Mouse (Mus musculus): ENCODE data around the gene Cct7.
A peak's percentile ranks its signal among the peaks of the same experiment; 100 is the strongest.
"Not testable (repeated sequence)": the region's sequence is repeated elsewhere in the genome, so short reads cannot be mapped to it uniquely, and the experiment has no call there.

Cct7 gene

GRCm38 (mm10) chr6:85450697-85451663, at the start of gene Cct7:
TSS of gene Cct7 (plus strand) at chr6:85451514.
- DNase-seq (ENCODE audit: low read depth in 1 of 2, low spot score in 2 of 2): peak; percentile 93

DNA sequence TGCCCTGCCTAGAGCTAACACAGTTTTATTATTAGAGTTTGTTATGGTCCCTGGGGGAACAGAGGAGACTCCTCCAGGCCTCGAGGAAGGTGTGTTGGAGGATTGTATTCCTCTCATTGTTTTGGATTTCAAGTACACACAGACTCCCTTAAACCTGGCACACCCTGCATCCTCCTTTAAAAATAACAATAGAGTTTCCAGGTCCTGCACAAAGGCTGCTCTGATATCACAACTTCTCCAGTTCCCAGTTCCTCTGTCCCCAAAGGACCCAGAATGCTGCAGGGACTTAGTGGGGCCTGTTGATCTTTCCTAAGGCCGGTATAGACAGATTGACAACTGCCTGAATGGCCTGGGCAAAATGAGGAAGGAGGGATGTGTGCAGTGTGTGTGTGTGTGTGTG, 48.7 kb upstream of the Cct7 start:
- DNase-seq (ENCODE audit: low read depth in 1 of 2, low spot score in 2 of 2): no peak

GRCm38 (mm10) chr6:85403039-85403438, 48.3 kb upstream of the Cct7 start:
- no peak for DNase-seq (ENCODE audit: low read depth in 1 of 2, low spot score in 2 of 2)

- no peak for DNase-seq (ENCODE audit: low read depth in 1 of 2, low spot score in 2 of 2)
Observed at GRCm38 (mm10) chr6:85409003-85409402, 42.3 kb upstream of the Cct7 start.

GRCm38 (mm10) chr6:85410771-85411273, 40.5 kb upstream of the Cct7 start:
- no peak for DNase-seq (ENCODE audit: low read depth in 1 of 2, low spot score in 2 of 2)

DNA sequence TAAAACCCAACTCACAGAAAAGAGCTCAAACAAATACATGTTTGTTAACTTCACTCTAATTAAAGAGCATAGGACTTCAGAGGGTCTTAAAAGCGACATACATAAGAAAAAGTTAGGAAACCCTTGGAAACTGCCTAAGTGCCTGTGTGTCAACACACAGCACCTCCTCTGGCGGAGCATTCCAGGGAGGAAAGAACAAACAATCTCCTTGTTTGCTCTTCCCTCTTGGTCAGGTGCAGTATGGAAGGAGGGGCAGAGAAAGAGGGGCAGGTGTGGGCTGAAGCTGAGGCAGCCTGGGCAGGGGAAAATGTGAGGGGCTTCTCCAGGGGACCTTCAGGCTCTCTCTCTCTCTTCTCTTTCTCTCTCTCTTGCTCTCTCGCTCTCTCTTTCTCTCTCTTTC, 35.5 kb upstream of the Cct7 start:
- DNase-seq (ENCODE audit: low read depth in 1 of 2, low spot score in 2 of 2): no peak

GRCm38 (mm10) chr6:85419150-85419549, 32.2 kb upstream of the Cct7 start:
- no peak for DNase-seq (ENCODE audit: low read depth in 1 of 2, low spot score in 2 of 2)

DNA sequence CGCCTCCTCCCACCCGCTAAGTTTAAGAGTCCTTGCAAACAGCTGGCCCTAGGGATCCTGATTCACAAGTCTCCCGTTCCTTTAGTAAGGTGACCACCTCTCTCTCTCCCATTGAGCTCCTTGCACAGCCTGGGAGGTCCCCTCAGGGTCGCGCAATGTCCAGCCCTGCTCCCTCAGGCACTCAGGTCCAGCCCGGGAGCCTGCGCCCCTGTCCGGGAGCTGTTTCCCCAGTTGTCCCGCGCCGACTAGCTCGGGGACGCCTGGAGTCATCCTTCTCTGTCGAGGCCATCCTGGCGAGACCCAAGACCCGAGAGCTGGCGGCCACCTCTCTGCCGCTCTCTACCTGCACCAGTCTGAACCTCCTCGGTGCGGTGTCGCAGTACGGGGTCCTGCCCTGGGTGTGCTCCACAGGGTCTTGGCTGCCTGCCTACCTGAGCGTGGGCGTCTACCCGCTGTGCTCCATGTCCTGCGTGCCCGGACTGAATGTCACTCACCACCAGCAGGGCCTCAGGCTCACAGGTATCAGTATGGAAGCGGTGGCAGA, 27.4 kb upstream of the Cct7 start, which contains the start of gene Noto:
Noto (plus strand) TSS at position 51 of the 544 bp plus-strand sequence.
- no peak for DNase-seq (ENCODE audit: low read depth in 1 of 2, low spot score in 2 of 2)

- no peak for DNase-seq (ENCODE audit: low read depth in 1 of 2, low spot score in 2 of 2)
Observed at GRCm38 (mm10) chr6:85431274-85431841, 20.0 kb upstream of the Cct7 start.

DNA sequence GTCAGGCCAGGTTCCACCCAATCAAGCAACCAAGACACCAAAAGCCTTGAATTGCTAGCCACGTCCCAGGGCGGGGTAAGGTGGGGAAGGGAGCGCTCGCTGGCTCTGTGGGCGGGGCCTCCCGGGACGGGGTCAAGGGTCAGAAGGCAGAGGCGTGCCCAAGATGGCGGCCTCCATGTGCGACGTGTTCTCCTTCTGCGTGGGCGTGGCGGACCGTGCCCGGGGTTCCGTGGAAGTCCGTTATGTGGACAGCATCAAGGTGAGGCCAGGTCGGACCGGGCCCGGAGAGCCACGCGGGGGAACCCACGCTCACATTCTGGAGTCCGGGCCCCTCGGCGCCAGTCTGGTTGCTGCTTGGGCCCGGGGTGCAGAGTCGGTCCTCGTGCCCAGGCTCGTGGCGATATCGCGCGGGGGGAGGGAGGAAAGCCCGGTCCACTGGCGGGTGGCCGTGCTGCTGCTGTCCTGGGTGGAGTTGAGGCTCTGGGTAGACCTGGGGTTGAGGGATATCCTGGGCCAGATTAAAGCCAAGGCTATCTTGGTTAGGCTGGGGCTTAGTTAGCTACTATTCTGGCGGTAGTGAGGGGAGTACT, 19.4 kb upstream of the Cct7 start, which contains the start of gene Smyd5:
Smyd5 (plus strand) TSS at position 148 of the 590 bp plus-strand sequence.
- peak; percentile 38 to 75 for DNase-seq (ENCODE audit: low read depth in 1 of 2, low spot score in 2 of 2)

DNA sequence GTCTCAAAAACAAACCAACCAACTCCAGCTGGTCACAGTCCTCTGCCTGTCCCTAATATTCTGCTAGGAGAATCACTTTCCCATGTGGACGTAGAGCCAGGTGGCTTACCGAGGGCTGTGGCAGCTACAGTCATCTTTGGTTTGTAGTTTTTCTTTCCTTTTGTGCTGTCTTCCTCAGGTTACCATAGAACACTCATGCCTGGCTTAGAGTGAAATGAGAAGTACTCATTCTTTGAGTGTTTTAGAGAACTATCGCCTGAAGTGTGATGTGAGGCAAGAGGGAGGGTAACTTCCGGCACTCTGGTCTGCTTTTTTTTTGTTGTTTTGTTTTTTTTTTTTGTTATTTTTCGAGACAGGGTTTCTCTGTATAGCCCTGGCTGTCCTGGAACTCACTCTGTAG, 17.4 kb upstream of the Cct7 start:
- no peak for DNase-seq (ENCODE audit: low read depth in 1 of 2, low spot score in 2 of 2)

DNA sequence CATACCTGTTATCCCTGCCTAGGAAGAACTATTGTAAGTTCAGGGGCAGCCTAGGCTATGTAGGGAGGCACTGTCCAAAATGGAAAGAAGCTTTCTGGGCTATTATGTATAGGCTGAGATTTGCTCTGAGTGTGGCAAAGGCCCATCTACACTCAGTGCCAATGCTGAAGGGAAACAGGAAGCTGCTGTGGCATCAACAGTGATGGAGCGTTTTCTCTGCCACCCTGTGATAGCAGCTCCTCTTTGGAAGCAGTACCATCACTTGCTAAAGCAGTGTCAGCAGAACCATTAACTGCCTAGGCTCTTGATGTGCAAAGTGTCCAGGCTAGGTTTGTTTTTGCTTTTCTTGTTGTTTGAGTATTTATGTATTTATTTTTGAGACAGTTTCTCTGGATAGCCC, 15.1 kb upstream of the Cct7 start:
- no peak for DNase-seq (ENCODE audit: low read depth in 1 of 2, low spot score in 2 of 2)

GRCm38 (mm10) chr6:85436631-85437030, 14.7 kb upstream of the Cct7 start:
- no peak for DNase-seq (ENCODE audit: low read depth in 1 of 2, low spot score in 2 of 2)

- DNase-seq (ENCODE audit: low read depth in 1 of 2, low spot score in 2 of 2): no peak
Observed at GRCm38 (mm10) chr6:85441142-85441541, 10.2 kb upstream of the Cct7 start.

DNA sequence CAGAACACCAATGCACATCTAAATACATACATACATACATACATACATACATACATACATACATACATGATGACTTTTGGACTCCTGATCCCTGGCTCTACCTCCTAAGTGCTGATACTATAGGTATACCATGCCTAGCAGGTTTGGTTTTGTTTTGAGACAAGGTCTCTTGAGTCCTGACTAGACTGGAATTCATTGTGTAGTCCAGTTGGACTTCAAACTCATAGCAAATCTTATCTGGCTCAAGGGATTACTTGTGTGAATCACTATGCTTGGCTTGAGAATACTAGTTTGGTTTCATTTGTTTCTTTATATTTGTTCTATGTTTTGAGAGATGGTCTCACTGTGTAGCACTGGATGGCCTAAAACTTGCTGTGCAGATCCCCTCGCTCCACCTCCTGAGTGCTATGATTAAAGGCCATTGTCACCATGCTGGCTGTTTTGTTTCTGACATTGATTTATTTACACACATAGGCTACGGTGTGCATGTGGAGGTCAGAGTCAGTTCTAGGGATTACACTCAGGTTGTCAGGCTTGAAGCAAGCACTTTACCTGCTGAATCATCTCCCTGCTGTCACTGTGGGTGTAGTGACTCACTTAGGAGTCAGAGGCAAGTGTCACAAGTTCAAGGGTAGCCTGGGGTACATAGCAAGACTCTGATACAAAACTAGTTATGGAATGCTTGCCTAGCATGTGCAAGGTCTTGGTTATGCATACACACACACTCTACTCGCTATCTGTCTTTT, 7.7 kb upstream of the Cct7 start:
- no peak for DNase-seq (ENCODE audit: low read depth in 1 of 2, low spot score in 2 of 2)

DNA sequence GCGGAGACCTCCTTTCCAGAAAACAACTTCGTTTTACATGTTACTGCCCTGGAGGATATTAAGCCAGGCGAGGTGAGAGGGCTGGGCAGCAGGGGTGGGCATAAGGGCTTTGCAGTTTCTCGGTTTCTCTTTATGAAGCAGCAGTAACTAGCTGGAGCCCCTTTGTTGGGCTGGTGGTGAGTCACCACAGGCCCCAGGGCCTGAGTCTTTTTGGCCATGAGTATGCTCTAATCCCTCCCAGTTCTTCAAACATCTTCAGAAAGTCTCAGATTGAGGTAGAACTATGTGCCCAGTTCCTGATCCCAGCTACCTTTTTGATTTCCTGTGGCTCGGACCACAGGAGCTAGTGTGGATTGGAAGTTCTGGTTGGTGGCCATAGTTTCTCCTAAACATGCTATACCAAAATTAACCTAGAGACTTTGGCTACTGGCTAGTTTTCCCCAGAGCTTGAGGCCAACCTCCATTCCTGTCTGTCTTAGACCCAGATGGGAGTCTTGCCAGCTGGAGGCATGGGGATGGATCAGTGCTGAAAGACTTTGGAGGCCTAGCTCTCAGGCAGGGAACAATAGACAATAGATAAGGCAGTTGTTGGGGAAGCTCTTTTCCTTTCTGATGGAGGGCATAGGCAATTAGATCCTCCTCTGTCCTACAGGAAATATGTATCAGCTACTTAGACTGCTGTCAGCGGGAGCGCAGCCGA, 6.9 kb upstream of the Cct7 start:
- DNase-seq (ENCODE audit: low read depth in 1 of 2, low spot score in 2 of 2): no peak

GRCm38 (mm10) chr6:85445286-85445685, 6.0 kb upstream of the Cct7 start:
- no peak for DNase-seq (ENCODE audit: low read depth in 1 of 2, low spot score in 2 of 2)

GRCm38 (mm10) chr6:85447351-85447750, 4.0 kb upstream of the Cct7 start:
- no peak for DNase-seq (ENCODE audit: low read depth in 1 of 2, low spot score in 2 of 2)

- DNase-seq (ENCODE audit: low read depth in 1 of 2, low spot score in 2 of 2): not testable (repeated sequence)
Observed at GRCm38 (mm10) chr6:85450140-85450539, 1.2 kb upstream of the Cct7 start.

All from monocyte, adult 2 months (primary cell).